Comparison of ENCODE assay signal across 16 mouse cellular contexts in genomic region chrX:15813771-15814170, GRCm38 (mm10).
DNase-seq lines count a peak whose midpoint lies in the region; TF ChIP-seq lines count a peak whose summit lies in the region.
"Had no signal": no experiment of that assay in that cellular context is flagged by ENCODE, and none has a peak within 500 bp of the region (broad histone marks: within the 10 kb centered on the region; RNA-seq: fewer than 3 reads in every experiment).

No protein-coding gene starts in this region.

- TF ChIP-seq CTCF in heart, adult 2 months (IDR thresholded peaks at IDR 0.05): peak; percentile 46
- peak; percentile 65 for TF ChIP-seq CTCF in layer of hippocampus, adult 2 months (conservative IDR thresholded peaks at IDR 0.05)

- no peaks in the 10 kb centered on the region for H3K36me3 ChIP-seq in heart, adult 2 months (ENCODE audit: control insufficient read depth, insufficient read depth, low read length)
- H3K36me3 ChIP-seq: forebrain, embryonic 12.5 days; liver, embryonic 15.5 days had no signal

- no peaks in the 10 kb centered on the region for H3K27me3 ChIP-seq in heart, adult 2 months (ENCODE audit: control insufficient read depth, insufficient read depth, low read length)
- H3K27me3 ChIP-seq: forebrain, embryonic 12.5 days; liver, embryonic 15.5 days; megakaryocyte, embryonic 14.5 days had no signal

- peak; percentile 0 for DNase-seq in adrenal gland, postnatal 10 days
- DNase-seq in adrenal gland, postnatal 4 days (ENCODE audit: low spot score in 2 of 2): no peak
- no peak for DNase-seq in heart, adult 2 months
- DNase-seq in heart, postnatal 36 days: no peak
- no peak for DNase-seq in layer of hippocampus, adult 2 months (ENCODE audit: low spot score in 2 of 2)
- DNase-seq in layer of hippocampus, adult 9-10 months (ENCODE audit: low spot score): no peak
- peak; percentile 13 for DNase-seq in R1 (ENCODE audit: low read depth, low spot score)
- DNase-seq in thymus, postnatal 14 days: no peak
- DNase-seq: cerebellum, adult 9-11 months; heart, adult 18-20 months; lung, postnatal 10 days; spleen, adult 18-20 months; thymus, postnatal 36 days had no signal

- no peaks in the 10 kb centered on the region for H3K79me2 ChIP-seq in heart, adult 2 months (replicated peaks; ENCODE audit: control insufficient read depth, insufficient read depth, low read length)

- no peak for TF ChIP-seq EP300 in heart, adult 2 months (IDR thresholded peaks at IDR 0.05; ENCODE audit: insufficient read depth, low read depth, low read length)

- intact Hi-C loops in heart, adult 2 months (cut with DNase I): no loop called here
- intact Hi-C loops in heart, postnatal 36 days (cut with DNase I): no loop called here

- no peak overlapping the region for H3K27ac ChIP-seq in heart, adult 2 months
- no peak overlapping the region for H3K27ac ChIP-seq in layer of hippocampus, adult 2 months
- H3K27ac ChIP-seq: forebrain, embryonic 12.5 days; liver, embryonic 15.5 days had no signal

- H3K4me1 ChIP-seq in heart, adult 2 months (ENCODE audit: control insufficient read depth, insufficient read depth, low read length): no peaks in the 10 kb centered on the region
- H3K4me1 ChIP-seq: forebrain, embryonic 12.5 days; liver, embryonic 15.5 days; megakaryocyte, embryonic 14.5 days had no signal

- 27% methylated on average over 2 of the region's 2 CpGs for WGBS in heart, adult 2 months

- no peak overlapping the region for H3K9ac ChIP-seq in heart, adult 2 months (ENCODE audit: low read depth, low read length)
- H3K9ac ChIP-seq: forebrain, embryonic 12.5 days; liver, embryonic 15.5 days had no signal

- no peak overlapping the region for H3K4me3 ChIP-seq in heart, adult 2 months
- no peak overlapping the region for H3K4me3 ChIP-seq in layer of hippocampus, adult 2 months
- H3K4me3 ChIP-seq: forebrain, embryonic 12.5 days; liver, embryonic 15.5 days; megakaryocyte, embryonic 14.5 days had no signal

- TF ChIP-seq POLR2A in heart, adult 2 months (IDR thresholded peaks at IDR 0.05; ENCODE audit: insufficient read depth, low read depth, low read length): no peak

Comparison
In these comparisons a context has a peak if more than half of its experiments do, and no peak if none do; other contexts are left out.
1. DNase-seq: peak in adrenal gland, postnatal 10 days (single experiment) and R1 (single experiment); none in adrenal gland, postnatal 4 days (0 of 2), heart, adult 2 months (0 of 2), heart, postnatal 36 days (0 of 2), layer of hippocampus, adult 2 months (0 of 2), layer of hippocampus, adult 9-10 months (single experiment) and thymus, postnatal 14 days (single experiment).